Mouse (Mus musculus) CD4-positive, CD25-positive, alpha-beta regulatory T cell, adult 2 months (primary cell): ENCODE measurements at regions not wholly inside any gene's neighbourhood (a gene's known extent, or its start where the extent isn't known, plus 50 kb on each side); places are given as distances from the start of the nearest gene placed in this dataset.

ENCODE experiments used
- DNase-seq: peaks from one replicate; pipeline ENCODE4 v3.0.0-alpha.2; 2012; ENCODE audit warnings: low read depth, low spot score

- DNase-seq, result no peak
These were observed 180.4 kb upstream of the Steap4 start for GRCm38 (mm10) chr5:7779827-7780226.

GRCm38 (mm10) chr5:7782235-7782634, 178.0 kb upstream of the Steap4 start:
- no peak for DNase-seq

DNA sequence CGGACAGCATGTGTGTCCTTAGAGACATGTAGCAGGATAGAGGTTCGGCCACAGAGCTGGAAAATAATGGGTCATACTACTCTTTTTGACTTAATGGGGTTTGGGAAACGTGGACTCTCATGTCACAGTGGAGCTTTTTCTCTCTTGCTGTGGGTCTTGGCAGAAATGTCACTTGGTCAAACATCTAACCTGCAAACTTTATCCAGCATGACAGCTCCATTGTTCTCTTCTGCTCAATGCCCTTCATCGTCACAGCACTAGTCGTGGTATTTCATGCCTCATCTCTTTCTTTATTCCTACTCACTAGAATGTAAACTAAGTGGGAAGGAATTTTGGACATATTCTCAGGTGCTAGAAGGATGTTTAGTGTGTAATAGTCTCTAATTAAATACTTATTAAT, 171.9 kb upstream of the Steap4 start:
- no peak for DNase-seq

GRCm38 (mm10) chr5:7789126-7789525, 171.1 kb upstream of the Steap4 start:
- DNase-seq, result no peak

GRCm38 (mm10) chr5:7820592-7820991, 139.7 kb upstream of the Steap4 start:
- no peak for DNase-seq

- DNase-seq, result no peak
These were observed 138.6 kb upstream of the Steap4 start for GRCm38 (mm10) chr5:7821700-7822099.

DNA sequence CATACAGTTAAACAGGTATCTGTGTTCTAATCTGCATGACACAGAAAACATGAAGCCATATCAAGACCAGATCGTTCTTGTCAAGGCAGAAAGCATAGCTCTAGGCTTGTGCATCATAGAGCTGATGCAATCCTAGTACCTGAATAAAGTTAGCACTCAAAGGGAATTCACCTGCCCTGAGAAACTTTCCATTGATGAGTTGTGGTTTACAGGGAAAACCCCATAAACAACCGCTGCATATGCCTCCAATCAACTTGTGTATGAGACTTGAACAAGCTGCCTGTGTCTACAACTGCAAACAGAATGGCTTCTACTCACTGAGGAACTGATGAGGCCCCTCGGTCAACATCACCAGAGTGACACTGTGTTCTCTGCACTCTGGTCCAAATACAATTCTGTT, 130.6 kb upstream of the Steap4 start:
- DNase-seq, result peak; percentile 25

- DNase-seq, result no peak
These were observed 126.4 kb upstream of the Steap4 start for GRCm38 (mm10) chr5:7833812-7834211.

- DNase-seq, result no peak
These were observed 97.2 kb upstream of the Steap4 start for GRCm38 (mm10) chr5:7863047-7863446.

DNA sequence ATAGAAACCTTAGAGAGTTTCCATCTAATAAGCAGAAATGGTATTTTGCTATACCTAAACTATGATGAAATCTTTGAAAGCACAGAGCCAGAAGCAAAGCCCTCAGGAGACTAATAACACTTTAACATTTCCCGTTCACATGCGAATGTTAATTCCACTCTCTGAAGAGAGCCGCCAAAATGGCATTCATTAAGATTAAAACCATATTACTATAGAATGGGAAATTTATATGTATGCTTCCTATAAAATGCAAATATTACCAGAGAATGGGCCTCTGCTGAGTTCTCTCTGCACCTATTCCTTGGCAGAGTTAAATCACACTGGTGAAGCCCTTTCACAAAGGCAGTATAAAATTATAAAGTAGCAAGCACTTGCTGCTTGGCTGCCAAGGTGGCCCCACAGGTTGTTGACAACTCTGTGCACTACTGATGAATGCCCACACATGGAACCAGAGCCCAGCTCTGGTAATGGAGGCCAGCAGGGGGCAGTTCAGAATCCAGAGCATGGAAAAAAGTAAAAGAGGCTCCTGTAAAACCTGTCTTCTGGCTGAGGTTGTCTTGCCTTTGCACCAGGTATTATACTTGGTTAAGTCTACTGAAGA, 94.1 kb upstream of the Steap4 start:
- DNase-seq, result no peak

GRCm38 (mm10) chr5:7899537-7899936, 60.7 kb upstream of the Steap4 start:
- no peak for DNase-seq
